Mouse (Mus musculus) layer of hippocampus, postnatal 10 days (tissue): ENCODE data around the gene Ipo11. TPM values are rescaled to one million over a fixed set of nuclear protein-coding genes. Genes with fewer than 3 reads are reported as not detected.
A peak's percentile ranks its signal among the peaks of the same experiment; 100 is the strongest.
"Not testable (repeated sequence)": the region's sequence is repeated elsewhere in the genome, so short reads cannot be mapped to it uniquely, and the experiment has no call there.

Experiments used
- DNase-seq, 2 experiments: peaks; one replicate each; pipeline ENCODE4 v3.0.0; 2021; ENCODE audit warnings: low spot score in 2 of 2
- long read RNA-seq: library from polyadenylated mRNA; stranded (forward); transcript quantifications from one replicate; pipeline ENCODE4 v2.0.0, GENCODE M21; 2023
- total RNA-seq, 2 experiments: library from RNA; stranded (reverse); gene quantifications; 2 replicates each; pipeline ENCODE4 v1.2.3; 2021

Gene Ipo11
- 10 to 100 TPM; 67.8 to 70.3 TPM for total RNA-seq
- long read RNA-seq, full-length matches to known transcripts, result 3 of 39 reads
- long read RNA-seq, partial matches to known transcripts, result 8 of 39 reads
- long read RNA-seq, other reads (novel, unspliced or antisense), result 28 of 39 reads

GRCm38 (mm10) chr13:106936256-106937137 is at the start of gene Ipo11:
Gene Ipo11 (minus strand): TSS chr13:106936958.
- DNase-seq, result peak; percentile 92

GRCm38 (mm10) chr13:106961496-106961895 is 24.7 kb upstream of the Ipo11 start:
- DNase-seq, result no peak

- no peak for DNase-seq
Measured at GRCm38 (mm10) chr13:106960557-106960956, 23.8 kb upstream of the Ipo11 start.

GRCm38 (mm10) chr13:106958286-106958685 is 21.5 kb upstream of the Ipo11 start:
- DNase-seq, result no peak

GRCm38 (mm10) chr13:106957554-106957953 is 20.8 kb upstream of the Ipo11 start:
- no peak for DNase-seq

- DNase-seq, result no peak
Measured at GRCm38 (mm10) chr13:106954880-106955279, 18.1 kb upstream of the Ipo11 start.

- DNase-seq, result no peak
Measured at GRCm38 (mm10) chr13:106947583-106947982, 10.8 kb upstream of the Ipo11 start.

GRCm38 (mm10) chr13:106946594-106947540 is 10.1 kb upstream of the Ipo11 start, which contains the start of gene Dimt1:
Gene Dimt1 (plus strand): TSS chr13:106947127.
- DNase-seq, result peak; percentile 91 to 94

- no peak for DNase-seq
Measured at GRCm38 (mm10) chr13:106945518-106945917, 8.8 kb upstream of the Ipo11 start.

- no peak for DNase-seq
Measured at GRCm38 (mm10) chr13:106942721-106943120, 6.0 kb upstream of the Ipo11 start.

GRCm38 (mm10) chr13:106941211-106941976 is 4.6 kb upstream of the Ipo11 start:
- no peak for DNase-seq

GRCm38 (mm10) chr13:106937138-106937472 is 347 bp upstream of the Ipo11 start:
- DNase-seq, result no peak

- DNase-seq, result no peak
Measured at GRCm38 (mm10) chr13:106935871-106936255, 895 bp downstream of the Ipo11 start.

- DNase-seq, result no peak
Measured at GRCm38 (mm10) chr13:106929201-106929600, 7.6 kb downstream of the Ipo11 start.

GRCm38 (mm10) chr13:106928296-106928695 is 8.5 kb downstream of the Ipo11 start:
- no peak for DNase-seq

- not testable (repeated sequence) for DNase-seq
Measured at GRCm38 (mm10) chr13:106925921-106926320, 10.8 kb downstream of the Ipo11 start.

- no peak for DNase-seq
Measured at GRCm38 (mm10) chr13:106918322-106919050, 18.3 kb downstream of the Ipo11 start.

- no peak for DNase-seq
Measured at GRCm38 (mm10) chr13:106913125-106913736, 23.5 kb downstream of the Ipo11 start.

- no peak for DNase-seq
Measured at GRCm38 (mm10) chr13:106910096-106910495, 26.7 kb downstream of the Ipo11 start.

- no peak for DNase-seq
Measured at GRCm38 (mm10) chr13:106907273-106907672, 29.5 kb downstream of the Ipo11 start.
